ENCODE assay signal across 8 mouse cellular contexts in genomic region chr2:130642684-130643369, GRCm38 (mm10). TPM values are rescaled to one million over a fixed set of nuclear protein-coding genes. Genes with fewer than 3 reads are reported as not detected.
DNase-seq lines count a peak whose midpoint lies in the region; ATAC-seq lines count a peak whose summit lies in the region.

Gene Lzts3, minus strand, starts transcription at chr2:130642803.

- peaks cover 7% of the 10 kb centered on the region; the same call in 1 of the 2 replicates for H3K36me3 ChIP-seq in hindbrain, embryonic 15.5 days

- 4% methylated on average over 24 of the region's 40 CpGs for WGBS in hindbrain, embryonic 15.5 days

- H3K27me3 ChIP-seq in hindbrain, embryonic 15.5 days: no peaks in the 10 kb centered on the region; the same call in 1 of the 2 replicates

- H3K4me3 ChIP-seq in hindbrain, embryonic 15.5 days: peak within 1 kb of the TSS; percentile 93

- peak within 1 kb of the TSS; percentile 81 for H3K4me2 ChIP-seq in hindbrain, embryonic 15.5 days

- H3K27ac ChIP-seq in hindbrain, embryonic 15.5 days (replicated peaks): peak within 1 kb of the TSS; percentile 88

- ATAC-seq in hindbrain, embryonic 15.5 days (ENCODE audit: low FRiP score, low read depth): peak; percentile 95

- H3K9me3 ChIP-seq in hindbrain, embryonic 15.5 days: no peaks in the 10 kb centered on the region

- DNase-seq in ZHBTc4 (ENCODE audit: low read depth, low spot score): peak; percentile 94
- DNase-seq in cerebellum, postnatal 4 days (ENCODE audit: low spot score in 2 of 2): peak; percentile 91 to 94
- peak; percentile 93 for DNase-seq in gastrocnemius, adult 18-20 months (ENCODE audit: low spot score)
- peak; percentile 86 for DNase-seq in left cerebral cortex, adult 11 months (ENCODE audit: low spot score)
- peak; percentile 95 for DNase-seq in lung, postnatal 36 days
- DNase-seq in retina, postnatal 1 day: peak; percentile 94
- peak; percentile 96 for DNase-seq in thymus, postnatal 4 days

- peak within 1 kb of the TSS; percentile 91 for H3K9ac ChIP-seq in hindbrain, embryonic 15.5 days

- peaks cover 22% of the 10 kb centered on the region for H3K4me1 ChIP-seq in hindbrain, embryonic 15.5 days (replicated peaks)

RNA-seq across cellular contexts. Expression of gene Lzts3, which starts in this region (rescaled TPM):
- 1 to 10 TPM; 2.3 to 3.2 TPM for total RNA-seq in gastrocnemius, adult 18-20 months (2021)
- polyA plus RNA-seq in hindbrain, embryonic 15.5 days (2015; fragmentation: Nextera tagmentation; extraction: Ambion mirVana): 17.9 and 19.8 TPM in 2 replicates

Comparison
In these comparisons a context has a peak if more than half of its experiments do, and no peak if none do; other contexts are left out.
1. Peak in every context shown above with its lines: DNase-seq, ATAC-seq, H3K4me3 ChIP-seq and H3K27ac ChIP-seq.